Mouse (Mus musculus) CH12.LX (cell line): Measurements from ENCODE around the gene Rbpms2. TPM values are rescaled to one million over a fixed set of nuclear protein-coding genes. Genes with fewer than 3 reads are reported as not detected.

Experiments
- DNase-seq: peaks from one replicate; pipeline ENCODE4 v3.0.0-alpha.2; 2013; ENCODE audit errors: extremely low read depth
- H3K27ac ChIP-seq: 2 replicates; pipeline ENCODE4 v1.5.1; 2012; ENCODE audit warnings: low read depth, mild to moderate bottlenecking, control low read depth, moderate library complexity; ENCODE audit not compliant: insufficient read depth
- H3K27me3 ChIP-seq: replicated peaks from 2 replicates; pipeline ENCODE3; 2012; ENCODE audit warnings: inconsistent platforms
- H3K36me3 ChIP-seq, 2 experiments: replicated peaks in 1 of 2; 2 replicates each; pipeline versions ENCODE3 to v1.6.1; 2012; ENCODE audit warnings: inconsistent platforms in 1 of 2, low read length in 1 of 2, mild to moderate bottlenecking in 1 of 2, mixed read lengths in 1 of 2, moderate library complexity in 1 of 2; ENCODE audit not compliant: control insufficient read depth in 1 of 2, insufficient read depth in 1 of 2
- H3K4me1 ChIP-seq, 2 experiments: 2 replicates each; pipeline ENCODE4 v1.6.1; 2012; ENCODE audit warnings: inconsistent platforms in 1 of 2, moderate library complexity in 1 of 2; ENCODE audit not compliant: insufficient read depth in 2 of 2, control insufficient read depth in 1 of 2
- H3K4me2 ChIP-seq: 2 replicates; pipeline ENCODE4 v1.6.1; 2012; ENCODE audit warnings: low read depth, mild to moderate bottlenecking, control low read depth; ENCODE audit not compliant: poor library complexity, insufficient read depth, severe bottlenecking
- H3K4me3 ChIP-seq, 3 experiments: fragments of 150-350 bp in 1 of 3; sonication (generic) in 1 of 3; replicated peaks in 1 of 3; 2 replicates each; pipeline versions ENCODE3 to v1.5.1; 2011 to 2012; ENCODE audit warnings: low read depth in 2 of 3, low read length in 2 of 3, mild to moderate bottlenecking in 2 of 3, moderate library complexity in 2 of 3, control low read depth in 1 of 3, improper control_type of control experiment in 1 of 3, inconsistent platforms in 1 of 3, mixed read lengths in 1 of 3; ENCODE audit not compliant: poor library complexity in 1 of 3
- H3K79me2 ChIP-seq: replicated peaks from 2 replicates; pipeline ENCODE4 v1.6.1; 2012; ENCODE audit warnings: mild to moderate bottlenecking, moderate library complexity; ENCODE audit not compliant: control insufficient read depth, poor library complexity, insufficient read depth, severe bottlenecking; ENCODE audit errors: extremely low read depth
- H3K9ac ChIP-seq: 2 replicates; pipeline ENCODE4 v1.6.1; 2012; ENCODE audit warnings: low read depth, mild to moderate bottlenecking, control low read depth, moderate library complexity; ENCODE audit not compliant: insufficient read depth
- H3K9me3 ChIP-seq: replicated peaks from 2 replicates; pipeline ENCODE3; 2012; ENCODE audit warnings: low read length, inconsistent platforms, mixed read lengths
- BHLHE40 ChIP-seq: IDR thresholded peaks from 2 replicates; pipeline ENCODE4 v1.6.1; 2011; ENCODE audit warnings: mild to moderate bottlenecking, low read depth, low read length, improper control_type of control experiment
- CHD1 ChIP-seq: IDR thresholded peaks from 2 replicates; pipeline ENCODE4 v1.6.1; 2012; ENCODE audit warnings: low read depth, low read length, improper control_type of control experiment, inconsistent platforms
- CHD2 ChIP-seq: IDR thresholded peaks from 2 replicates; pipeline ENCODE4 v1.6.1; 2011; ENCODE audit warnings: low read length, improper control_type of control experiment
- CTCF ChIP-seq, 2 experiments: IDR thresholded peaks in 1 of 2; conservative IDR thresholded peaks in 1 of 2; 2 replicates each; pipeline ENCODE4 v1.5.1; 2011 to 2012; ENCODE audit warnings: low read depth in 2 of 2, low read length in 2 of 2, improper control_type of control experiment in 1 of 2, inconsistent platforms in 1 of 2, mild to moderate bottlenecking in 1 of 2, moderate library complexity in 1 of 2
- E2F4 ChIP-seq: IDR thresholded peaks from 2 replicates; pipeline ENCODE4 v1.6.1; 2011; ENCODE audit warnings: low read depth, low read length, improper control_type of control experiment; ENCODE audit not compliant: insufficient replicate concordance
- EP300 ChIP-seq: IDR thresholded peaks from 2 replicates; pipeline ENCODE4 v1.6.1; 2011; ENCODE audit warnings: low read length, improper control_type of control experiment
- ETS1 ChIP-seq: conservative IDR thresholded peaks from 2 replicates; pipeline ENCODE4 v1.6.1; 2012; ENCODE audit warnings: low read depth, mild to moderate bottlenecking, inconsistent platforms, low read length, improper control_type of control experiment, moderate library complexity
- HCFC1 ChIP-seq: IDR thresholded peaks from 2 replicates; pipeline ENCODE4 v1.6.1; 2012; ENCODE audit warnings: low read depth, mild to moderate bottlenecking, inconsistent platforms, low read length, improper control_type of control experiment
- IRF4 ChIP-seq: IDR thresholded peaks from 2 replicates; pipeline ENCODE4 v1.6.1; 2014; ENCODE audit warnings: low read depth, mild to moderate bottlenecking, inconsistent platforms, low read length, improper control_type of control experiment
- MAZ ChIP-seq: IDR thresholded peaks from 2 replicates; pipeline ENCODE4 v1.6.1; 2012; ENCODE audit warnings: low read depth, mild to moderate bottlenecking, inconsistent platforms, low read length, improper control_type of control experiment, moderate library complexity
- MXI1 ChIP-seq: IDR thresholded peaks from 2 replicates; pipeline ENCODE4 v1.6.1; 2011; ENCODE audit warnings: mild to moderate bottlenecking, low read depth, low read length, improper control_type of control experiment
- NELFE ChIP-seq: IDR thresholded peaks from 2 replicates; pipeline ENCODE4 v1.6.1; 2011; ENCODE audit warnings: low read depth, low read length, improper control_type of control experiment
- NRF1 ChIP-seq: IDR thresholded peaks from 2 replicates; pipeline ENCODE4 v1.6.1; 2014; ENCODE audit warnings: low read depth, mild to moderate bottlenecking, inconsistent platforms, low read length, improper control_type of control experiment, moderate library complexity
- PAX5 ChIP-seq: IDR thresholded peaks from 2 replicates; pipeline ENCODE4 v1.6.1; 2012; ENCODE audit warnings: low read length, inconsistent platforms, mixed read lengths
- SIN3A ChIP-seq: IDR thresholded peaks from 2 replicates; pipeline ENCODE4 v1.6.1; 2012; ENCODE audit warnings: low read length, improper control_type of control experiment, inconsistent platforms
- TCF12 ChIP-seq: IDR thresholded peaks from 2 replicates; pipeline ENCODE4 v1.6.1; 2014; ENCODE audit warnings: low read depth, mild to moderate bottlenecking, inconsistent platforms, low read length, improper control_type of control experiment
- UBTF ChIP-seq: IDR thresholded peaks from 2 replicates; pipeline ENCODE4 v1.6.1; 2012; ENCODE audit warnings: low read depth, mild to moderate bottlenecking, inconsistent platforms, low read length, improper control_type of control experiment, moderate library complexity
- ZC3H11A ChIP-seq: IDR thresholded peaks from 2 replicates; pipeline ENCODE4 v1.6.1; 2012; ENCODE audit warnings: low read depth, mild to moderate bottlenecking, inconsistent platforms, low read length, improper control_type of control experiment
- ZMIZ1 ChIP-seq: IDR thresholded peaks from 2 replicates; pipeline ENCODE4 v1.6.1; 2012; ENCODE audit warnings: low read depth, mild to moderate bottlenecking, inconsistent platforms, low read length, improper control_type of control experiment
- dilution Hi-C: fragments of 300-500 bp; cut with MboI; formaldehyde crosslinking; loops from 2 replicates; pipeline ENCODE4 v1.14.3; 2020; ENCODE audit warnings: low sequenced_read_pairs; ENCODE audit not compliant: extremely low pct_unique_long_range_greater_than_20kb, extremely low pct_ligation_motif_present
- in situ Hi-C: fragments of 300-500 bp; cut with MboI; formaldehyde crosslinking; loops from 3 replicates; pipeline ENCODE4 v1.14.3; 2019; ENCODE audit warnings: low sequenced_read_pairs, low pct_ligation_motif_present, low pct_unique_long_range_greater_than_20kb, mixed read lengths
- polyA plus RNA-seq: library from polyadenylated mRNA; unstranded; fragments of >175 nt; gene quantifications from 2 replicates; pipeline ENCODE4 v1.2.1, GENCODE M21; 2012; ENCODE audit warnings: low read depth; ENCODE audit not compliant: insufficient read length
- total RNA-seq, 2 experiments: library from RNA; depleted of rRNA; stranded (reverse); fragments of 300-350 nt in 1 of 2; fragments of >200 nt in 1 of 2; gene quantifications; 2 replicates each; pipeline ENCODE4 v1.2.3; 2012 to 2014

Rbpms2 gene
- total and polyA plus RNA-seq, 3 experiments: 0.13 to 0.34 TPM; not detected in 1

DNA sequence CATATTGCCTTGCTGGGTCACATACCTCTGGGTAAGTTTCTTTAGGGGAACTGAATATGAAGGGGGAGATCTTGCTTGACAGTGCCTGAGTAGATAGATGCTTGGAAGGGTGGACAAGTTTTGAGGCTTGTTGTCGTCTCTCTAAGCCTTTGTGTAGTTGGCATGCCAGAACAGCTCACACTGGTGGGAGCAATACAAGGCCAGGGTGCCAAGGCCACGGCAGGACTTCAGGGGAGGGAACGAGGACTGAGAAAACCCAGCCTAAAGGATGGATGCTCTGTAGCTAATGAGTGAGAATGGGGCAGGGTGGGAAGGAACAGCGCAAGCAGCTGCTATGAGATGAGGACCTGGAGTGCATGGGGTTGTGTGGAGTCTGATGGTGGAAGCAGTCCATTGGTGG, 15.5 kb downstream of the Rbpms2 start:
- H3K9me3 ChIP-seq: no peaks in the 10 kb centered on the region
- no peak overlapping the region for H3K4me3 ChIP-seq
- no peak overlapping the region for H3K9ac ChIP-seq
- no peaks in the 10 kb centered on the region for H3K27me3 ChIP-seq
- H3K27ac ChIP-seq: no peak overlapping the region
- in situ Hi-C loops (no loop called here), dilution Hi-C loops (no loop called here)
- no peaks in the 10 kb centered on the region for H3K79me2 ChIP-seq
- no peak overlapping the region for H3K4me2 ChIP-seq
- TF ChIP-seq UBTF: no peak
- no peak for TF ChIP-seq ZMIZ1
- TF ChIP-seq NELFE: no peak
- TF ChIP-seq IRF4: no peak
- no peak for TF ChIP-seq CHD2
- TF ChIP-seq BHLHE40: no peak
- no peak for TF ChIP-seq PAX5
- TF ChIP-seq HCFC1: no peak
- no peak for TF ChIP-seq ETS1
- no peak for TF ChIP-seq MAZ
- no peak for TF ChIP-seq MXI1
- no peak for TF ChIP-seq NRF1
- no peak for TF ChIP-seq E2F4
- no peak for TF ChIP-seq SIN3A
- no peak for TF ChIP-seq ZC3H11A
- no peak for TF ChIP-seq EP300
- TF ChIP-seq CHD1: no peak
- DNase-seq: no peak
- H3K4me1 ChIP-seq: peaks cover 0 to 8% of the 10 kb centered on the region in 2 experiments; a peak in 2 of 4 replicates
- no peaks in the 10 kb centered on the region for H3K36me3 ChIP-seq

DNA sequence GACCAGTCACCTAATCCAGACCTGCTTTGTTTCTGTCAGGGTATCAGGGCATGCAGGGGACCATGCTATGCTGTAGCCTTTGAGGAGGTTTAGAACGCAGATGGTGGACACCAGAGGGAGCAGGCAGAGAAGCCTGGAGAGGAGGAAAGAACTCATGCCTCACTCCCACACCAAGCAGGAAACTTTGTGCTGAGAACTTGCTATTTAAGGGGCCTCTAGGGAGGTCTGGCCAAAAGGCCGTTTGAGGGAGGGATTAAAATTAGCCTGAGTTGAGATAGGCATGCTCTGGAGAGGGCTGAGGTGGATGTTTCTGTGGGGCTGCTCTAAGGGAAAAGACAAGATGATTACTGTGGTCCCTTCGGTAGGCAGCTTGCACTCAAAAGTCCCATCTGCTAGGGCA, 16.5 kb downstream of the Rbpms2 start:
- Histone ChIP-seq H3K4me3 (no peak overlapping the region), H3K36me3 (no peaks in the 10 kb centered on the region), H3K79me2 (no peaks in the 10 kb centered on the region), H3K27ac (no peak overlapping the region), H3K9ac (no peak overlapping the region), H3K27me3 (no peaks in the 10 kb centered on the region), H3K9me3 (no peaks in the 10 kb centered on the region), H3K4me1 (peaks cover 0 to 8% of the 10 kb centered on the region in 2 experiments; a peak in 2 of 4 replicates), H3K4me2 (no peak overlapping the region)
- dilution Hi-C loops: no loop called here
- in situ Hi-C loops: no loop called here
- no peak for TF ChIP-seq TCF12
- TF ChIP-seq CTCF (conservative IDR thresholded peaks at IDR 0.05 in 1 of 2, IDR thresholded peaks at IDR 0.05 in 1 of 2; ENCODE audit: low read depth in 2 of 2, low read length in 2 of 2): 0 out of 4 replicates have a peak, but pooled peaks of 1 of the 2 experiments have one; percentile 5
- DNase-seq: no peak
